23 mouse cellular contexts compared by ENCODE assay signal in genomic region chr9:21383966-21384365, GRCm38 (mm10).
"Had no signal": no experiment of that assay in that cellular context is flagged by ENCODE, and none has a peak within 500 bp of the region (broad histone marks: within the 10 kb centered on the region; RNA-seq: fewer than 3 reads in every experiment).

No protein-coding gene starts in this region.

- H3K9ac ChIP-seq: heart, embryonic 13.5 days; heart, embryonic 15.5 days; hindbrain, embryonic 13.5 days; hindbrain, embryonic 15.5 days; limb, embryonic 12.5 days had no signal

- H3K27ac ChIP-seq: gastrocnemius, adult 2 months; heart, embryonic 13.5 days; heart, embryonic 15.5 days; hindbrain, embryonic 13.5 days; hindbrain, embryonic 15.5 days; hindbrain, postnatal 0 days; layer of hippocampus, adult 2 months; left cerebral cortex, adult 2 months; limb, embryonic 10.5 days; limb, embryonic 12.5 days had no signal

- ATAC-seq: hindbrain, postnatal 0 days; intestine, embryonic 16.5 days had no signal

- DNase-seq: gastrocnemius, adult 2 months; gastrocnemius, postnatal 10 days; gastrocnemius, postnatal 25 days; heart, adult 18-20 months; heart, postnatal 14 days; heart, postnatal 36 days; kidney, adult 11 months; kidney, adult 2 months; kidney, adult 9 months; kidney, postnatal 10 days; kidney, postnatal 25 days; kidney, postnatal 4 days had no signal

- H3K4me1 ChIP-seq: limb, embryonic 10.5 days had no signal

- H3K4me2 ChIP-seq: heart, embryonic 11.5 days; heart, embryonic 13.5 days; heart, embryonic 15.5 days; hindbrain, embryonic 13.5 days; hindbrain, embryonic 15.5 days; limb, embryonic 12.5 days had no signal

- H3K27me3 ChIP-seq: heart, embryonic 13.5 days; heart, embryonic 15.5 days; hindbrain, embryonic 13.5 days; hindbrain, embryonic 15.5 days; limb, embryonic 12.5 days had no signal

- H3K9me3 ChIP-seq: heart, embryonic 13.5 days; heart, embryonic 15.5 days; hindbrain, embryonic 13.5 days; hindbrain, embryonic 15.5 days; limb, embryonic 10.5 days; limb, embryonic 12.5 days had no signal

- H3K4me3 ChIP-seq: gastrocnemius, adult 2 months; heart, embryonic 13.5 days; heart, embryonic 15.5 days; hindbrain, embryonic 13.5 days; hindbrain, embryonic 15.5 days; layer of hippocampus, adult 2 months; left cerebral cortex, adult 2 months; limb, embryonic 10.5 days; limb, embryonic 12.5 days had no signal
